Mouse (Mus musculus) hindbrain, postnatal 0 days (tissue): ENCODE results near the gene Ina. TPM values are rescaled to one million over a fixed set of nuclear protein-coding genes. Genes with fewer than 3 reads are reported as not detected.
"Not testable (repeated sequence)": the region's sequence is repeated elsewhere in the genome, so short reads cannot be mapped to it uniquely, and the experiment has no call there.

Source experiments
- ATAC-seq: fragments of 200-750 bp; cut with Nextera tagmentation; 2 replicates; pipeline ENCODE4 v1.8.0; 2017; ENCODE audit warnings: mild to moderate bottlenecking, moderate TSS enrichment, moderate library complexity
- DNase-seq: peaks from one replicate; pipeline ENCODE4 v3.0.0-alpha.2; 2015; ENCODE audit warnings: low spot score
- H3K27ac ChIP-seq: fragments of 300-500 bp; sonication (generic); 2 replicates; pipeline ENCODE4 v1.5.1; 2014; ENCODE audit warnings: mild to moderate bottlenecking
- H3K27me3 ChIP-seq: fragments of 300-500 bp; sonication (generic); 2 replicates; pipeline ENCODE4 v1.6.1; 2014; ENCODE audit warnings: low read length, mixed read lengths; ENCODE audit not compliant: insufficient read depth
- H3K36me3 ChIP-seq: fragments of 300-500 bp; sonication (generic); 2 replicates; pipeline ENCODE4 v1.6.1; 2014; ENCODE audit warnings: low read length, mixed read lengths; ENCODE audit not compliant: insufficient read depth
- H3K4me1 ChIP-seq: fragments of 300-500 bp; sonication (generic); 2 replicates; pipeline ENCODE4 v1.6.1; 2014; ENCODE audit warnings: antibody characterized with exemption, low read length, mixed read lengths; ENCODE audit not compliant: insufficient read depth
- H3K4me2 ChIP-seq: fragments of 300-500 bp; sonication (generic); 2 replicates; pipeline ENCODE4 v1.6.1; 2014; ENCODE audit warnings: low read depth, mild to moderate bottlenecking, low read length, moderate library complexity, mixed read lengths
- H3K4me3 ChIP-seq: fragments of 300-500 bp; sonication (generic); 2 replicates; pipeline ENCODE4 v1.5.1; 2014; ENCODE audit warnings: low read length
- H3K9ac ChIP-seq: fragments of 300-500 bp; sonication (generic); replicated peaks from 2 replicates; pipeline ENCODE4 v1.6.1; 2014; ENCODE audit warnings: mild to moderate bottlenecking, low read length, moderate library complexity, mixed read lengths
- H3K9me3 ChIP-seq: fragments of 300-500 bp; sonication (generic); 2 replicates; pipeline ENCODE4 v1.6.1; 2016; ENCODE audit warnings: low read length, mixed read lengths
- CTCF ChIP-seq: IDR thresholded peaks from 2 replicates; pipeline ENCODE4 v1.5.1; 2016; ENCODE audit warnings: antibody characterized with exemption, control low read depth, low read depth
- WGBS: fragments of 180-500 bp; shearing (Covaris S2); extraction: QIAGEN DNeasy Blood & Tissue Kit; methylation state at CpG from one replicate; pipeline ENCODE4 v1.1.7; 2014; 5-methylcytosine and 5-hydroxymethylcytosine counted together
- polyA plus RNA-seq: library from polyadenylated mRNA; unstranded; fragments of >200 nt; fragmentation: Nextera tagmentation; extraction: Ambion mirVana; gene quantifications from 2 replicates; pipeline ENCODE4 v1.2.1, GENCODE M21; 2015
- total RNA-seq: library from RNA; depleted of rRNA; stranded (reverse); fragments of >200 nt; gene quantifications from 2 replicates; pipeline ENCODE4 v1.2.3, GENCODE M21; 2014

Gene Ina
- total and polyA plus RNA-seq, 2 experiments from 2014 or later: 217 to 315 TPM

DNA sequence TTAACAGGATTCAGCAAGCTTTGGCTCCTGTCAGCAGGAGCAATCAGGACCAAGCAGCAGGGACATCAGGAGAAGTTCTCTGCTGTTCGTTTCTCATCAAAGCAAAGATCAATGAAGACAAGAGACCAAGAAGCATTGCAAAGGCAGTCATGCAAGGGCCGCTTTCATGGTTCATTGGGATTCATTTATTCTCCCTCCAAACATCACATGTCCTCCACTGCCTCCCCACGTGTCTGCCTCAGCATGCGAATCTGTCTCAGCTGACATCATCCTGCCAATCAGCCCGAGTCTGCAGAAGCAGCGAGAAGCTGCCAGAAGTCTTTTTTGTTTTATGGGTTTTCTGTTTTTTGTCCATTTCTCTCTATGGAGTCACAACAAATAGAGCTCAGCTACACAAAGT, 37.0 kb upstream of the Ina start:
- H3K27me3 ChIP-seq: no peaks in the 10 kb centered on the region
- TF ChIP-seq CTCF: no peak
- DNase-seq (peak; percentile 47), ATAC-seq (no peak)
- H3K4me3 ChIP-seq: no peak overlapping the region
- no peaks in the 10 kb centered on the region for H3K4me1 ChIP-seq
- 21% methylated on average over 6 of the region's 6 CpGs for WGBS
- H3K4me2 ChIP-seq: no peak overlapping the region
- H3K36me3 ChIP-seq: no peaks in the 10 kb centered on the region
- H3K9me3 ChIP-seq: no peaks in the 10 kb centered on the region
- no peak overlapping the region for H3K9ac ChIP-seq
- no peak overlapping the region for H3K27ac ChIP-seq

GRCm38 (mm10) chr19:46978069-46978468, 36.4 kb upstream of the Ina start:
- WGBS: 96% methylated on average over 3 of the region's 3 CpGs
- H3K27me3 ChIP-seq, DNase-seq, H3K4me3 ChIP-seq, H3K27ac ChIP-seq, H3K4me2 ChIP-seq, H3K4me1 ChIP-seq, ATAC-seq, H3K9ac ChIP-seq, H3K36me3 ChIP-seq, H3K9me3 ChIP-seq: not testable (repeated sequence)

DNA sequence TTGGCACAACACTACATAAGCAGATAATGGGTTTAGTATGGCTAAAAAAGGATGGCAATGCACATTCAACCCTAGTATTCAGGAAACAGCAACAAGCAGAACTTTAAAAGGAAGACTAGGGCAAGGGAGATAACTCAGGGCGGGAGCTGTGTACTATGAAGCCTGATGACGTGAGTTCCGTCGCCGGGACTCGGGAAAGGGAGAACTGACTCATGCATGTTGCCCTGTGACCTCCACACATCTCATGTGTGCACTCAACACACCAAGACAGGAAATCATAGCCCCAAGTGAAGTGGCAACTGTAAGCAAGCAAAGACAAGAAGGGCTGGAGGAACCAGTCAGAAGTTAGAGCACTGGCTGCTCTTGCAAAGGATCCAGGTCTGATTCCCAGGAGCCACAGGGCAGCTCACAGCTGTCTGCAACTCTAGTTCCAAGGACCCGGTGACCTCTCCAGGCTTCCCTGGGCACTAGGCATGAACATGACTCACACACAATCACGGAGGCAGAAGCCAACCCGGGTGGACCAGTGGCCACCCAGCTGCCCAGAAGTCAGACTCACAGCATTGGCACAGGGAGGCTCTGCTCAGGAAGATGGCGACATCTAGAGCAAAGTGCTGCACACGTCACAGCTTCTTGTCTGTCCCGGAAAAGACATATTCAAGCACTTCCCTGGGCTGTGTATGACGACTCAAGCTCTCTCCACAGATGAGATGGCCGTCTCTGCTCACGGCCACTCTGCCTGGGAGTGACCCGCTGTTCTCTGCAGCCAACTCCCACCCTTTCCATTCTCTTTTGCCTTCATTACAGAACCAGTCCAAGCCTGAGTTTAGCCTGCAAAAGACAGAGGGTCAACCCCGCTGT, 35.3 kb upstream of the Ina start:
- Histone ChIP-seq H3K4me3 (no peak overlapping the region), H3K36me3 (no peaks in the 10 kb centered on the region), H3K9ac (no peak overlapping the region), H3K4me1 (no peaks in the 10 kb centered on the region), H3K9me3 (no peaks in the 10 kb centered on the region), H3K27ac (no peak overlapping the region), H3K27me3 (no peaks in the 10 kb centered on the region), H3K4me2 (no peak overlapping the region)
- ATAC-seq: no peak
- WGBS: 84% methylated on average over 17 of the region's 17 CpGs
- no peak for TF ChIP-seq CTCF
- no peak for DNase-seq

GRCm38 (mm10) chr19:46979781-46980105, 34.8 kb upstream of the Ina start:
- Histone ChIP-seq H3K27me3 (no peaks in the 10 kb centered on the region), H3K4me1 (no peaks in the 10 kb centered on the region), H3K36me3 (no peaks in the 10 kb centered on the region), H3K4me2 (no peak overlapping the region), H3K9ac (no peak overlapping the region), H3K4me3 (no peak overlapping the region), H3K27ac (no peak overlapping the region), H3K9me3 (no peaks in the 10 kb centered on the region)
- DNase-seq: no peak
- 62% methylated on average over 3 of the region's 3 CpGs for WGBS
- TF ChIP-seq CTCF: no peak
- ATAC-seq: no peak

GRCm38 (mm10) chr19:46981462-46981861, 33.0 kb upstream of the Ina start:
- Histone ChIP-seq H3K4me1 (no peaks in the 10 kb centered on the region), H3K27ac (no peak overlapping the region), H3K9ac (no peak overlapping the region), H3K4me3 (no peak overlapping the region), H3K27me3 (no peaks in the 10 kb centered on the region), H3K36me3 (no peaks in the 10 kb centered on the region), H3K9me3 (no peaks in the 10 kb centered on the region), H3K4me2 (no peak overlapping the region)
- TF ChIP-seq CTCF: no peak
- ATAC-seq (no peak), DNase-seq (no peak)
- WGBS: 45% methylated on average over 6 of the region's 6 CpGs

- DNase-seq: no peak
- no peak for TF ChIP-seq CTCF
- Histone ChIP-seq H3K27me3 (no peaks in the 10 kb centered on the region), H3K4me1 (peaks cover 4% of the 10 kb centered on the region; the same call in 1 of the 2 replicates), H3K9me3 (no peaks in the 10 kb centered on the region), H3K4me3 (no peak overlapping the region), H3K36me3 (no peaks in the 10 kb centered on the region), H3K27ac (no peak overlapping the region), H3K9ac (no peak overlapping the region), H3K4me2 (no peak overlapping the region)
- ATAC-seq: no peak
- 53% methylated on average over 14 of the region's 14 CpGs for WGBS
Observed at GRCm38 (mm10) chr19:46983352-46983965, 31.0 kb upstream of the Ina start.

- WGBS: 54% methylated on average over 11 of the region's 11 CpGs
- Histone ChIP-seq H3K4me1 (peaks cover 4% of the 10 kb centered on the region; the same call in 1 of the 2 replicates), H3K27ac (no peak overlapping the region), H3K27me3 (no peaks in the 10 kb centered on the region), H3K9ac (no peak overlapping the region), H3K36me3 (no peaks in the 10 kb centered on the region), H3K4me3 (no peak overlapping the region), H3K4me2 (no peak overlapping the region), H3K9me3 (no peaks in the 10 kb centered on the region)
- DNase-seq: no peak
- no peak for ATAC-seq
- no peak for TF ChIP-seq CTCF
Observed at GRCm38 (mm10) chr19:46983966-46984380, 30.5 kb upstream of the Ina start.
